Mouse (Mus musculus) spleen, postnatal 0 days (tissue): Measurements from ENCODE around the gene Ppia. TPM values are rescaled to one million over a fixed set of nuclear protein-coding genes. Genes with fewer than 3 reads are reported as not detected.

Experiments
- polyA plus RNA-seq: library from polyadenylated mRNA; unstranded; fragments of >200 nt; fragmentation: Nextera tagmentation; extraction: Ambion mirVana; gene quantifications from 2 replicates; pipeline ENCODE4 v1.2.1, GENCODE M21; 2015

The Ppia gene
- 3,022 and 3,125 TPM in 2 replicates for polyA plus RNA-seq

DNA sequence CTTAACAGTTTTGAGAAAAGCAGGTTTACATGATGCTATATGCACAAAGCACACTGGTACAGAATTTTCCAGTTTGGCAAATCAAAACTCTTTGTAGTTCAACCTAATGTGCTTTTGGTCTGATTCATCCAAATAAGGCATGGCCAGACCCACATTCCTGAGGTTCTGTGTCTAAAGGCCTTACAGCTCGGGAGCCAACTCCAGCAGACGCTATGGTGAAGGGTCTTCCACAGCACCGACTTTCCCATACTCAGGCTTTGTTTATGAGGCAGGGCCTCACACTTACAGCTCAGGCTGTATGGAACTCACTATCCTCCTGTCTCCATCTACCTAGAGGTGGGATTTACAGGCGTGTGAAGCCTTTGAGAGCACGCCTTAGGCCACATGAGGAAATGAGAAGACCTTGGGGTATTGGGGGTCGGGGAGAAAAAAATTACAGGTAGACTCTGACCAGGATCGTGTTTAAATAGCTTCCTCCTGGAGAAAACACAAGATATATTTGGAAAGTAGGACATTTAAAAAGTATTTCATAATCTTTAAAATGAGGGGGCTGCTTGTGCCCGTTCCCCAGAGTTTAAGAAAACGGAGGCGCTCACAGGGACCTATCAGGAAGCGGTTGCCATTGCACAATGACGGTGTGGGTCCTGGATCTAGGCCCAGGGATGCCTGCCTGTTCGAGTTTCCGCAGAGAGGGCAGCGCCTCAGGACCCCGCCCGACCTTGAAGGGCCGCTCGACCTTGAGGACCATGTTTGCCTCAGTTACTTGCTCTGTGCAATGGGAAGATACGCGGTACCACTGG, at the start of gene Ppia:
Ppia (plus strand) TSS at position 693 of the 800 bp plus-strand sequence.

DNA sequence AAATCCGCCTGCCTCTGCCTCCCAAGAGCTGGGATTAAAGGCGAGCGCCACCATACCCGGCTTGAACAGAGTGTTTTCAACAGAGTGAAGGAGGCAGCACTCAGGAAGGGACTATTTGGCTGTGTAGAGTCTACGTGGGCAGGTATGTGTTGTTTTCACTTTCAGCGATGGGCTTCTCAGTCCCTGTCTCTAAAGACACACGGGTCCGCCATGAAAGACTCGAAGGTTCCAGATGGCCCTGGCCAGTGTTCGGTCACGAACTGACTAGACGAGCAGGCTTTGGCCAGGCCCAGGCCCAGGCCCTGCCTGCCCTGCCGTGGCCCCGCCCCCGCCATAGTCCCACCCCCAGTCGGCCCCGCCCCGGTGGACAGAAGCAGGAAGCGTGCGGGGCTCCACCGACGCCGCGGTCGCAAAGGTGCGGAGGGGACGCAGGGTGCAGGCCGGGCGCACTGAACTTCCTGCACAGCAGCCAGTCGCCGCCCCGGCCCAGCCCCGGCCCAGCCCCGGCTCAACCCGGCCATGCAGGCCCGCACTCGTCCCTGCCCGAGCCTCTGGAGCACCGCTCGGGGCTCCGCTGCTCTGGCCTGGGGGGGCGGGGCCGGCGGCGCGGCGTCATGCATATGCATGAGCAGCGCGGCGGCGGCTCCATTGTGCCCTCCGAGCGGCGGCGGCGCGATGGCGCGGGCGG, 26.4 kb upstream of the Ppia start, which contains the start of gene Zmiz2:
Zmiz2 (plus strand) TSS at position 349 of the 688 bp plus-strand sequence.

DNA sequence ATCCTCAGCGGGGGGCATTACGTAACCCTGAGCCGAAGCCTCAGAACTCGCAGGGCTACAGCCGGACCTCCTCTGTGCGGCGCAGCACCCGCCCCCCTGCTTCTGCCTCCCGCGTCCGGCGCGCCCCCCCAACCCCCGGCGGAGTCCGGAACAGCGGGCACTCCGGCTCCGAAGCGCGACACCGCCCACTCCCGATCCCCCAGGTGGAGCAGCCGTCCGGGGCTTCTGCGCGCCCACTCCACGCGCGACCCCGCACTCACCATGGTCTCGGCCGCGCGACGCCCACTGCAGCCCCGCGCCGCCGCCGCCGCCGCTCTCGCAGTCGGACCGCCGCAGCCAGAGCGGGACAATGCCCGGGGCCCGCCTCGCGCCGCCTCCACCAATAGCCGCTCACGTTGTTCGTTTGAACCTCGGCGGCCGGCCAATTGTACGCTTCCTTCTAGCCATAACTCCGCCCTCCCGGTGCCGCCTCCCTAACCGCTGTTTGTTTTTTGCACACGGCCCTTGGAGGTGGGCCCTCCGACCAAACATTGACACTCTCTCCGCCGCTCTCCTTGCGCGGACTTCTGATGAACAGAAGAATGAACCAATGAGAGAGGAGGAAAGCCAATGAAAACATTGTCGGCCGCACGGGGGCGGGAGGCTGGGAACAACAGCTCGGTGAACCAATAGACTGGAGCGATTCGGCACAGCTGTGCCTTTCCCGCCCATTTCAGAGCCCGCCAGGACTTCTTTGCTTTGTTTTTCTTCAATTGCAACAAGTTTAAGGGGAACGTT, 29.0 kb downstream of the Ppia start, which contains the start of gene H2afv:
H2afv (minus strand) TSS at position 367 of the 777 bp plus-strand sequence.

Other genes with a start within 250 kb of the Ppia start
- 0.24 and 0.40 TPM in 2 replicates for gene A730071L15Rik, start 215.4 kb upstream of the Ppia start, polyA plus RNA-seq
- gene Nudcd3, start 215.0 kb upstream of the Ppia start, polyA plus RNA-seq = 15.8 and 18.9 TPM in 2 replicates
- gene Npc1l1, start 185.3 kb upstream of the Ppia start, polyA plus RNA-seq = not detected in 2 replicates
- gene Ddx56, start 147.7 kb upstream of the Ppia start, polyA plus RNA-seq = 46.5 and 49.6 TPM in 2 replicates
- gene Tmed4, start 140.6 kb upstream of the Ppia start, polyA plus RNA-seq = 34.5 and 40.6 TPM in 2 replicates
- 61.0 and 61.5 TPM in 2 replicates for gene Ogdh, start 123.8 kb upstream of the Ppia start, polyA plus RNA-seq
- 8.8 and 9.6 TPM in 2 replicates for gene Zmiz2, start 26.4 kb upstream of the Ppia start, polyA plus RNA-seq
- 244 and 272 TPM in 2 replicates for gene H2afv, start 29.0 kb downstream of the Ppia start, polyA plus RNA-seq
- gene Purb, start 60.5 kb downstream of the Ppia start, polyA plus RNA-seq = 14.9 and 15.9 TPM in 2 replicates
- 17.6 and 25.2 TPM in 2 replicates for gene Myo1g, start 105.5 kb downstream of the Ppia start, polyA plus RNA-seq
- 57.7 and 66.8 TPM in 2 replicates for gene Ccm2, start 131.4 kb downstream of the Ppia start, polyA plus RNA-seq
- 7.0 and 8.1 TPM in 2 replicates for gene Nacad, start 190.6 kb downstream of the Ppia start, polyA plus RNA-seq
- 33.9 and 34.8 TPM in 2 replicates for gene Tbrg4, start 210.6 kb downstream of the Ppia start, polyA plus RNA-seq
- gene Wap, start 223.2 kb downstream of the Ppia start, polyA plus RNA-seq = 0.24 TPM in 1 of 2 replicates, not detected in the other
- 4.5 and 4.8 TPM in 2 replicates for gene Ramp3, start 243.1 kb downstream of the Ppia start, polyA plus RNA-seq